Mouse (Mus musculus): ENCODE data around the gene Sdhd.

DNA sequence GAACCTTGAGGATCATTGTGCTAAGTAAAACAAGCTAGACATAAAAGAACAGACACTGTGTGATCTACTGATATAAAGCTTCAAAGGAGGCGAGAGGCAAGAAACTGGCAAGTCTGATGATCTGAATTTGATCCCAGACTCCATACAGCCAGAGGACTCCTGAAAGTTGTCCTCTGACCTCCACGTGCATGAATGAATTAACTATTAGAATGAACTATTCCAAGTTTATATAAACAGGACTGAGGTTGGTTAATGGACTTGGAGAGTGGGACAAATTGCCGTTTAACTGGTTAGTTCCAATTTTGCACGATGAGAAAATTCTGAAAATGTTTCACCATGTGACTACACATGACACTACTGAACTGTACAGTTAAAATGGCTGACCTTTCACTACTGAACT lies 54.7 kb downstream of the Sdhd start:
- TF ChIP-seq POLR2A (IDR thresholded peaks at IDR 0.05; ENCODE audit: control insufficient read depth, low read depth, low read length) (no peak), CTCF (IDR thresholded peaks at IDR 0.05; ENCODE audit: control insufficient read depth, insufficient read depth, insufficient replicate concordance, low read depth, low read length) (no peak)
